Mouse (Mus musculus): Measurements from ENCODE around the gene Zfp985.
"Not testable (repeated sequence)": the region's sequence is repeated elsewhere in the genome, so short reads cannot be mapped to it uniquely, and the experiment has no call there.

Gene Zfp985

DNA sequence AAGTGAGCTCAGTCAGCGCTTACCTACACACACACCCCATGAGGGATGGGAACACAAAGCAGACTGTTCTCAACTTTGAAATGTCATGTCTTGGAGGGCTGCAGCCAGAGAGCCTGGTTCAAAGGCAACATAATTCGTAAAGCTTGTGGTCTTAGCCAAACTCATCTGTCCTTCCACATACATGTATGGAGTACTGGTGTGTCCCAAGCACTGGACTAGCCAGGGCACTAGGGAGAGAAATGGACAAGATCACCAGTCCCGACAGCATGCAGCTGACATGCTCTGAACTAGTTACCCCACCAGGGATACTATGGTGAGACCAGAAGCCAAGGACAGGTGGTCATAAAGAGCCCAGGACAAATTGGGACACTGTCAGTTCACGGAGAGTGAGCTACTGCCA lies 50.7 kb downstream of the Zfp985 start:
- no peak for DNase-seq (ENCODE audit: low spot score)

DNA sequence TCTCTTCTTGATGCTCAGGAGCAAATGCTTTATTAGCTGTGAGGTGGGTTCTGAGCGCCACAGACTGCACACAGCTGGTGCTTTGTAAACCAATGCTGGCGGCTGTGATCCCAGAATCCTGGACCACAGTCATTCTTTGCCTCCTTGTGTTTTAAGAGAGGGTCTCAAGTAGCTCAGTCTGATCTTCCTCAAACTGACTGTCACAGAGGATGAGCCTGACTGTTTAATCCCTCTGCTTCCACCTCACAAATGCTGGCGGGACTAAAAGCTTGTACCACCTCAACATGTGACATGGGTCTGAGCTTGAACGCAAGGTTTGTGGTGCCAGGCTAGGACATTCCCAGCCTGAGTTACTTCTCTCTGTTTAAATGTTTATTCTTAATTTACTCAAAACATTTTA lies 52.4 kb downstream of the Zfp985 start:
- no peak for DNase-seq (ENCODE audit: low spot score)

- not testable (repeated sequence) for DNase-seq (ENCODE audit: low spot score)
Observed at GRCm38 (mm10) chr4:147606511-147606910, 53.4 kb downstream of the Zfp985 start.

DNA sequence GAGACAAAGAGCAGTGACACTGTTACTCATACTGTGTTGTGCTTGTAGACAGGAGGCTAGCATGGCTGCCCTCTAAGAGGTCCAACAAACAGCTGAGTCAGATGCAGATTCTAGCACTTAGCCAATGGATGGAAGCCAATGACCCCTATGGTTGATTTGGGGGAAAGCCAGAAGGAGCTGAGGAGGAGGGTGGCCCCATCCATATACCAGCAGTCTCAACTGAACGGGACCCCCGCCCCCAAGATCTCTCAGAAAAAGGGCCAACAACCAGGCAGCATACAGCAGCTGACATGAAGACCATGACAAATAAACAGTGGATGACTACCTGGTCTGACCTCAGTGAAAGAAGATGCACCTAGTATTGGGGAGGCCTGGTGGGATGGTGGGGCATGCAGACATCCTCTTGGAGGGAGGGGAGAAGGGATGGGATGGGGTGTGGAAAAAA lies 80.8 kb downstream of the Zfp985 start:
- not testable (repeated sequence) for DNase-seq (ENCODE audit: low spot score)
